Comparison of ENCODE assay signal across 9 mouse cellular contexts in the genomic region with DNA sequence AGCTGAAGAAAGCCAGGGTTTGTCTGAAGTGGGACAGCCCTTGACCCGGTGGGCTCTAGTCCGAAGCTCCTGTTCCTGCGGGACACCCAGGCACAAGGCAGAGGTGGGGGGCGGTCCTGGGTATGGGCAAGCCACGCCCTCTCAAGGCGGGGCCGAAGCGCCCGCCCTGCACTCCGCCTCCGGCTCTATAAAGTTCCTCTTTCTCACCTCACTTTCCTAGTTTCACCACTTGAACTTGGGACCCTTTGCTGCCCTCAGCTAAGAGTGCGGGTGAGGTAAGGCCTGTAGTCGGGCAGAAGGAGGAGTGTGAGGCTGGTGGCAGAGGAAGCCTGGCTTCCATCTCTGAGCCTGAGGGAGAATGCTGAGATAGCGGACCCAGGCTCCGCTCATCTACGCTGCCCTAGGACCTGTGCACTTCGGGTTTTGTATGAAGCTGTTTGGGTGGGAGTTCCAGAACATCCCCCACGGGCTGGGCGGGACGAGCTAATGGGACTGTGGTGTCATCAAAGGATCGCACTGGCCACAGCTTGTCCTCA. TPM values are rescaled to one million over a fixed set of nuclear protein-coding genes. Genes with fewer than 3 reads are reported as not detected.
DNase-seq lines count a peak whose midpoint lies in the region; ATAC-seq lines count a peak whose summit lies in the region.
"Had no signal": no experiment of that assay in that cellular context is flagged by ENCODE, and none has a peak within 500 bp of the region (broad histone marks: within the 10 kb centered on the region; RNA-seq: fewer than 3 reads in every experiment).

A gene (plus strand): TSS at position 206 of the 536 bp plus-strand sequence.

- peak; percentile 64 for ATAC-seq in embryonic facial prominence, embryonic 12.5 days (ENCODE audit: insufficient number of reproducible peaks, insufficient read depth, low FRiP score, low TSS enrichment)
- ATAC-seq in heart, embryonic 14.5 days (ENCODE audit: insufficient number of reproducible peaks, insufficient read depth, low FRiP score, low read depth), result peak; percentile 26; the same call in 1 of the 2 replicates
- peak; percentile 92 for ATAC-seq in kidney, embryonic 16.5 days (ENCODE audit: low FRiP score, low TSS enrichment)

- peak within 1 kb of the TSS; percentile 69 for H3K4me2 ChIP-seq in embryonic facial prominence, embryonic 12.5 days (replicated peaks)
- H3K4me2 ChIP-seq in heart, embryonic 14.5 days (ENCODE audit: low read length), result peak within 1 kb of the TSS; percentile 63
- H3K4me2 ChIP-seq in kidney, embryonic 16.5 days (replicated peaks; ENCODE audit: low read depth, low read length), result peak within 1 kb of the TSS; percentile 75

- H3K9me3 ChIP-seq in embryonic facial prominence, embryonic 12.5 days, result no peaks in the 10 kb centered on the region
- no peaks in the 10 kb centered on the region for H3K9me3 ChIP-seq in heart, embryonic 14.5 days (ENCODE audit: control insufficient read depth, low read length)
- no peaks in the 10 kb centered on the region for H3K9me3 ChIP-seq in kidney, embryonic 16.5 days (ENCODE audit: low read length)

- peaks cover 22% of the 10 kb centered on the region for H3K4me1 ChIP-seq in embryonic facial prominence, embryonic 12.5 days
- peaks cover 9 to 11% of the 10 kb centered on the region in 2 experiments; a peak in 2 of 4 replicates for H3K4me1 ChIP-seq in heart, embryonic 14.5 days (ENCODE audit: control insufficient read depth in 2 of 2, insufficient read depth in 2 of 2, low read length in 2 of 2)
- H3K4me1 ChIP-seq in kidney, embryonic 16.5 days (ENCODE audit: insufficient read depth, low read length), result peaks cover 18% of the 10 kb centered on the region

- H3K4me3 ChIP-seq in embryonic facial prominence, embryonic 12.5 days, result peak within 1 kb of the TSS; percentile 38
- H3K4me3 ChIP-seq in heart, embryonic 14.5 days (ENCODE audit: control insufficient read depth in 1 of 2, insufficient read depth in 1 of 2, low read depth in 1 of 2, low read length in 2 of 2), result peak within 1 kb of the TSS; percentile 35 to 43
- peak within 1 kb of the TSS; percentile 50 for H3K4me3 ChIP-seq in kidney, embryonic 16.5 days (ENCODE audit: low read length)

- H3K36me3 ChIP-seq in embryonic facial prominence, embryonic 12.5 days, result no peaks in the 10 kb centered on the region
- H3K36me3 ChIP-seq in heart, embryonic 14.5 days (ENCODE audit: control insufficient read depth, insufficient read depth, low read length), result no peaks in the 10 kb centered on the region
- H3K36me3 ChIP-seq in kidney, embryonic 16.5 days (ENCODE audit: insufficient read depth, low read length), result no peaks in the 10 kb centered on the region

- WGBS in embryonic facial prominence, embryonic 12.5 days, result 2% methylated on average over 21 of the region's 21 CpGs
- WGBS in heart, embryonic 14.5 days, result under 1% methylated on average over 21 of the region's 21 CpGs
- WGBS in kidney, embryonic 16.5 days, result under 1% methylated on average over 21 of the region's 21 CpGs

- H3K9ac ChIP-seq in embryonic facial prominence, embryonic 12.5 days, result no peak within 1 kb of the TSS
- H3K9ac ChIP-seq in heart, embryonic 14.5 days (ENCODE audit: low read length), result no peak within 1 kb of the TSS
- 0 out of 2 replicates have a peak within 1 kb of the TSS, but pooled peaks have one; percentile 12 for H3K9ac ChIP-seq in kidney, embryonic 16.5 days (replicated peaks; ENCODE audit: low read length)

- H3K27ac ChIP-seq in embryonic facial prominence, embryonic 12.5 days, result no peak within 1 kb of the TSS
- no peak within 1 kb of the TSS for H3K27ac ChIP-seq in heart, embryonic 14.5 days (replicated peaks in 1 of 2; ENCODE audit: control insufficient read depth in 1 of 2, insufficient read depth in 1 of 2, low read depth in 2 of 2, low read length in 2 of 2)
- H3K27ac ChIP-seq in kidney, embryonic 16.5 days (ENCODE audit: low read length), result no peak within 1 kb of the TSS

- H3K27me3 ChIP-seq in embryonic facial prominence, embryonic 12.5 days, result peaks cover 57% of the 10 kb centered on the region
- H3K27me3 ChIP-seq in heart, embryonic 14.5 days (ENCODE audit: control insufficient read depth, insufficient read depth, low read length), result peaks cover 63% of the 10 kb centered on the region
- H3K27me3 ChIP-seq in kidney, embryonic 16.5 days (ENCODE audit: insufficient read depth, low read length), result peaks cover 60% of the 10 kb centered on the region

- DNase-seq in cerebellum, postnatal 14 days, result peak; percentile 7 to 12
- no peak for DNase-seq in cerebellum, adult 8-10 months
- DNase-seq in lung, postnatal 36 days, result peak; percentile 84
- DNase-seq in retina, embryonic 14.5 days (ENCODE audit: low spot score), result peak; percentile 60
- peak; percentile 37 to 62 for DNase-seq in urinary bladder, postnatal 4 days (ENCODE audit: low spot score in 2 of 2)

RNA-seq across cellular contexts. Expression of the gene that starts here (rescaled TPM):
- polyA plus RNA-seq in embryonic facial prominence, embryonic 12.5 days (2016; fragmentation: Nextera tagmentation; extraction: Ambion mirVana), result 0.04 and 0.05 TPM in 2 replicates
- polyA plus RNA-seq in heart, embryonic 14.5 days (2014; fragmentation: Nextera tagmentation; extraction: Ambion mirVana), result 0.04 and 0.09 TPM in 2 replicates
- polyA plus RNA-seq in kidney, embryonic 16.5 days (2015; fragmentation: Nextera tagmentation; extraction: Ambion mirVana), result 0.15 and 0.22 TPM in 2 replicates
- polyA plus RNA-seq: C2C12 had no signal

Comparison
In these comparisons a context has a peak if more than half of its experiments do, and no peak if none do; other contexts are left out.
1. Peak in ATAC-seq, H3K4me3 ChIP-seq and H3K4me2 ChIP-seq in embryonic facial prominence, embryonic 12.5 days; RNA of the gene not detected or under 1 TPM.
2. Peak in ATAC-seq, H3K4me3 ChIP-seq and H3K4me2 ChIP-seq in heart, embryonic 14.5 days; RNA of the gene not detected or under 1 TPM.
3. Peak in ATAC-seq, H3K4me3 ChIP-seq, H3K9ac ChIP-seq and H3K4me2 ChIP-seq in kidney, embryonic 16.5 days; RNA of the gene not detected or under 1 TPM.
4. ATAC-seq: peak in every context shown above with its lines; median percentile 92 in kidney, embryonic 16.5 days; 64 in embryonic facial prominence, embryonic 12.5 days; 26 in heart, embryonic 14.5 days.